Mouse (Mus musculus) bone marrow, adult 2 months (tissue): Measurements from ENCODE around the gene Camta1. TPM values are rescaled to one million over a fixed set of nuclear protein-coding genes. Genes with fewer than 3 reads are reported as not detected.

Experiments
- H3K27ac ChIP-seq: fragments of 200-500 bp; 2 replicates; pipeline ENCODE4 v1.5.1; 2012; ENCODE audit warnings: low read depth, mild to moderate bottlenecking, control low read depth, inconsistent platforms, low read length; ENCODE audit not compliant: control insufficient read depth, poor library complexity, insufficient read depth
- H3K4me1 ChIP-seq: fragments of 200-500 bp; 2 replicates; pipeline ENCODE4 v1.6.1; 2011; ENCODE audit warnings: low read length; ENCODE audit not compliant: control insufficient read depth, insufficient read depth
- H3K4me3 ChIP-seq: fragments of 200-500 bp; replicated peaks from 2 replicates; pipeline ENCODE3; 2011; ENCODE audit warnings: mild to moderate bottlenecking, low read depth, low read length, control low read depth; ENCODE audit not compliant: control insufficient read depth
- CTCF ChIP-seq: fragments of 200-500 bp; IDR thresholded peaks from 2 replicates; pipeline ENCODE4 v1.5.1; 2011; ENCODE audit warnings: low read length, control low read depth; ENCODE audit not compliant: control insufficient read depth, insufficient read depth
- POLR2A ChIP-seq: fragments of 200-500 bp; IDR thresholded peaks from 2 replicates; pipeline ENCODE4 v1.6.1; 2011; ENCODE audit warnings: low read depth, mild to moderate bottlenecking, control low read depth, low read length, borderline replicate concordance; ENCODE audit not compliant: control insufficient read depth
- WGBS: fragments of 180-500 bp; shearing (Covaris S2); methylation state at CpG from one replicate; pipeline ENCODE4 v1.1.7; 2018; 5-methylcytosine and 5-hydroxymethylcytosine counted together
- polyA plus RNA-seq: library from polyadenylated mRNA; stranded (reverse); fragments of >200 nt; gene quantifications from 2 replicates; pipeline ENCODE4 v1.2.4, GENCODE M21; 2011; ENCODE audit warnings: low replicate concordance; ENCODE audit not compliant: missing spikeins, insufficient read depth, insufficient read length

Gene Camta1
- polyA plus RNA-seq, 1 experiment: 26.6 TPM

GRCm38 (mm10) chr4:151132493-151132892, 729.2 kb downstream of the Camta1 start:
- Histone ChIP-seq H3K4me1 (no peaks in the 10 kb centered on the region), H3K27ac (no peak overlapping the region), H3K4me3 (no peak overlapping the region)
- TF ChIP-seq CTCF (no peak), POLR2A (no peak)
- 73% methylated on average over 9 of the region's 9 CpGs for WGBS

- Histone ChIP-seq H3K27ac (no peak overlapping the region), H3K4me3 (no peak overlapping the region), H3K4me1 (no peaks in the 10 kb centered on the region)
- WGBS: 60% methylated on average over 9 of the region's 9 CpGs
- TF ChIP-seq CTCF (no peak), POLR2A (no peak)
These were observed 730.8 kb downstream of the Camta1 start for GRCm38 (mm10) chr4:151130756-151131490.

- H3K4me1 ChIP-seq: no peaks in the 10 kb centered on the region
- no peak overlapping the region for H3K27ac ChIP-seq
- no peak overlapping the region for H3K4me3 ChIP-seq
- TF ChIP-seq CTCF: no peak
- TF ChIP-seq POLR2A: no peak
- WGBS: 63% methylated on average over 16 of the region's 16 CpGs
These were observed 731.7 kb downstream of the Camta1 start for GRCm38 (mm10) chr4:151129725-151130557.

- TF ChIP-seq POLR2A (no peak), CTCF (no peak)
- 2% methylated on average over 69 of the region's 69 CpGs for WGBS
- H3K4me3 ChIP-seq: no peak overlapping the region
- no peak overlapping the region for H3K27ac ChIP-seq
- no peaks in the 10 kb centered on the region for H3K4me1 ChIP-seq
These were observed 732.8 kb downstream of the Camta1 start for GRCm38 (mm10) chr4:151128641-151129541.

GRCm38 (mm10) chr4:151127636-151128548, 733.8 kb downstream of the Camta1 start:
- no peak for TF ChIP-seq POLR2A
- no peak for TF ChIP-seq CTCF
- 16% methylated on average over 10 of the region's 10 CpGs for WGBS
- Histone ChIP-seq H3K4me3 (no peak overlapping the region), H3K27ac (no peak overlapping the region), H3K4me1 (no peaks in the 10 kb centered on the region)

GRCm38 (mm10) chr4:151118883-151119282, 742.8 kb downstream of the Camta1 start:
- TF ChIP-seq CTCF (no peak), POLR2A (no peak)
- 66% methylated on average over 3 of the region's 3 CpGs for WGBS
- Histone ChIP-seq H3K4me3 (no peak overlapping the region), H3K4me1 (no peaks in the 10 kb centered on the region), H3K27ac (no peak overlapping the region)

- 74% methylated on average over 7 of the region's 7 CpGs for WGBS
- Histone ChIP-seq H3K4me1 (no peaks in the 10 kb centered on the region), H3K4me3 (no peak overlapping the region), H3K27ac (no peak overlapping the region)
- TF ChIP-seq POLR2A (no peak), CTCF (no peak)
These were observed 747.1 kb downstream of the Camta1 start for GRCm38 (mm10) chr4:151114574-151114973.
